Mouse (Mus musculus) MEL-GATA-1-ER (cell line): ENCODE measurements around the gene Zfp799.
A peak's percentile ranks its signal among the peaks of the same experiment; 100 is the strongest.

ENCODE experiments used
- DNase-seq: peaks from one replicate; pipeline ENCODE4 v3.0.0-alpha.2; 2012; ENCODE audit warnings: low read depth; ENCODE audit errors: extremely low read depth

Zfp799 gene

DNA sequence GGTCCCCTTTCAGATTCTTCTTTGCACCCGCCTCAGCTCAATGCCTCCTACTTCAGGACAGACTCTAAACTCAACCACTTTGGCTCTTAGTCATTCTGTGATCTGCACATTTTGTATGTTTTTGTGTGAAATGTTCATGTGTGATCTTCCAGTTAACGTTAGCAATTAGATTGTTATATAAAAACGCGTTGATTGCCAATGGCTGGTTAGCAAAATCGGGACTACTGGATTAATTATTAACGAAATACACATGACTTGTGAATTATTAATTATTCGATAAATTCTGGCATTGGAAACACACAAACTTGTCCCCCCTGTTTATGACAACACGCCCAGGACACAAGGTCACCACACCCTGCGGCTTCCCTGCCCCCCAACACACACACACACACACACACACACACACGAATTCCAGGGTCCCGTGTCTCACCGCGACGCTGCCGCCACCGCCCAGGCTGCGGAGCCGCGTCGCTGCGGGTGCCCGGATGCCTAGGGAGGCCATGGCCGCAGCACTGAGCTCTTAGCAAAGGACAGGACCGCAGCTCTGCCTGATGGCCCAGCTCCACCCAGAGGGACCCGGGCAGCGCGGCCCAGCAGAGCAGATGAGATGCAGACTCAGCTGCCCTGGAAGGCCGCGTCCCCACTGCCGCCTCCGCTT, 42.5 kb downstream of the Zfp799 start:
- DNase-seq, result peak; percentile 9

DNA sequence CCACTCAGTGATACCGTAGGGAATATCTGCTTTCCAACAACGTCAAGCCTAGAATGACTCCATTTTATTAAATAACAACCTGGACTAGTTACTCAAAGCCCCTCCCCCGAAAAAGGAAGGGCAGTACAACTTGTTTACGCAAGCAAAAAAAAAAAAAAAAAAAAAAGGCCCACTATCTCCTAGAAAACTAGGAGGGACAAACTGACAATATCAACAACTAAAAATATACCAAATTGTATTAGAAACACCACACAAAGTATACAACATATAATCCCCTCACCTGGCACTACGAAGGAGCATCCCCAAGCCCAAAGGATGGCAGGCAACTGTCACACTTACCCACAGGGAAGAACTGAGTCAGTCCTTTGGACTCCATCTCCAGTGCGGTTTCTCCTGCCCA, 43.1 kb downstream of the Zfp799 start:
- DNase-seq, result no peak

DNA sequence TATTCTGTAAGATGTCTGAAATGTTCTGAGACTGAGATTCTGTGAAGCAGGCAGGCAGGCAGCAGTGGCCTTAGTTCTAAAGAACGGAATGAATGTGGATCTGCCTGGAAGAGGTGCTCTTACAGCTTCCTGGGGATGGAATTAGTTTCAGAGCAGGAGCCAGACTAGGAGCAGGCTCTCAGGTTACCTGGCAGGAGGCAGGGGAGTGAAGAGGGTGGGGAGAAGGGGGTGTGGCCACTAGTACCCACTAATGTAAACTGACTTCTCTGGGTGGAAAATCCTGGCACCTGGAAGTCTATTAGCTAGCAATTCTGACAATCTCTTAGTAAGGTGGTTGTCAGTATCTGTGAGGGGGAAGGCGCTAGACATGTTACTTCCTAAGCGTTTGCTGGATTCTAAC, 44.4 kb downstream of the Zfp799 start:
- DNase-seq, result no peak

DNA sequence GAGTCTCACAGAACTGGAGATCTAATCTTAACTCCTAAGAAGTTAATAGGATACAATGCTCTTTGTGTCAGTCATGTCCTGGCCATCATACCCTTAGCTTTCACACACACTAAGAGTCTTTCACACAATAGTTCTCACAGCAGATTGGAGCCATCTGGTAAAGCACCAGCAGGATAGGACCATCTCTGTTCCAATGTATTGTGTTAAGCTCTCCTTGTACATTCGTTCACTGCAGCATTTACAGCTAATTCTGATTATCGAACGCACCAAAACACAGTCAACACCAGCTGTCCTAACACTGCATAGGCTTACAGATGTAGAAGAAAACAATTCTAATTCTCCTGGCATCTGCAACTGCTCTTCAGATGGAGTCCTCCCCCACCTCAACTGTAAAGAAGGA, 52.5 kb downstream of the Zfp799 start:
- no peak for DNase-seq

DNA sequence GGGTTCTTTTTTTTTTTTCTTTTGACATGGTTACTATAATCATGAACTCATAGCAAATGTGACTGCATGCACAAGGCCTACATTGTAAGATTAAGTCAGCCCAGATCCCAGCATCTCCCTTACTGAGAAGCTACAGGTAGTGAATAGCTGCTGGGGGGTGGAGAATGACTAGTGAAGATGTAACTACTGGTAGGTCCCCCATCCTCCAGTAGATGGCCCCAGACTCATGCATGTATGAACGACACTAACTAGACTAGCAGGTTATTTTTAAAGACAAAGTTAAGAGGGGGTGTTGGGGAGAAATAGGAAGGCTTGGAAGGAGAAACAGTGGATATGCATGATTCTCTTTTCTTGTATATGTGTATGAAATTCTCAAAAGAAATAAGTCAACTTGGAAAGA, 58.8 kb downstream of the Zfp799 start:
- no peak for DNase-seq

DNA sequence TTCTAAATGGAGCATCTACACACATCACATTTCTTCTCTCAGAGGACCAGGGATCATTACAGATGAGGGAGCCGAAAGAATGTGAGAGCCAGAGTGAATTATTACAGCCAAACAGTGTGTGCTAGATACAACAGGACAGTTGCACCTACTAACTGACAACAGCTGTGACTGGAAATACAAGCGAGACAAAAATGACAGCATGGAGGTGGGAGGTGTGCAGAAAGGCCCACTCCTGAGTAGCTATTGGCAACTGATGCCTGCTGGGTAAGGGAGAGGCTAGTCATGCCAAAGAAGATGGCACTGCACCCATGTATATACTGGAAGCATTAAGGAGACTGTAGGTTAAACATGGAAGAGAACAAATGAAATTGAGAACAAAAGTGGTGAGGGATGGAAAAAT, 63.6 kb downstream of the Zfp799 start:
- DNase-seq, result no peak
